Mouse (Mus musculus) T-helper 17 cell (primary cell): ENCODE results near the gene Slc8b1.

Experiments
- in situ Hi-C, 2 experiments: fragments of 300-600 bp; cut with MboI, MseI; formaldehyde crosslinking; loops; 1 replicate in 1 of 2; 2 replicates in 1 of 2; pipeline ENCODE4 v1.15.1; 2025; ENCODE audit warnings: high pct_unique_total_duplicates in 2 of 2

Slc8b1 gene

DNA sequence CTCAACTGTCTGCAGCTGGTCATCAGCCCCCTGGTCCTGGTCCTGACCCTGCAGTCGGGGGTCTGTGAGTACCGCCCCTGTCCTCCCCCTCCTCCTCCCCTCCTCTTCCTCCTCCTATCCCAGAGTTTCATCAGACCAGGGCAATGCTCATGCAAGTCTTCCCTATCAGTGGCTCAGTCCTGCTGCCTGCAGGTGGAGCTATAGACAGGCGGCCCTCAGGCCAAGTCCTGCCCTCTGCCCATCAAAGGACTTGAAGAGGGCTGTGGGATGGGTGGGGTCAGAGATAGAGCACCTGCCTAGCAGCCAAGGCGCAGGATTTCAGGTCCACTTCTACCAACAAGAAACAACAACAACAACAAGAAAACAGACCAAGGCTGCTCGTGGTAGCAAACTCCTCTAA lies 14.8 kb downstream of the Slc8b1 start:
- in situ Hi-C loops = no loop called here

GRCm38 (mm10) chr5:120526311-120526710 lies 15.3 kb downstream of the Slc8b1 start:
- in situ Hi-C loops = no loop called here

- in situ Hi-C loops = no loop called here
These were observed 16.5 kb downstream of the Slc8b1 start for GRCm38 (mm10) chr5:120527296-120527964.

DNA sequence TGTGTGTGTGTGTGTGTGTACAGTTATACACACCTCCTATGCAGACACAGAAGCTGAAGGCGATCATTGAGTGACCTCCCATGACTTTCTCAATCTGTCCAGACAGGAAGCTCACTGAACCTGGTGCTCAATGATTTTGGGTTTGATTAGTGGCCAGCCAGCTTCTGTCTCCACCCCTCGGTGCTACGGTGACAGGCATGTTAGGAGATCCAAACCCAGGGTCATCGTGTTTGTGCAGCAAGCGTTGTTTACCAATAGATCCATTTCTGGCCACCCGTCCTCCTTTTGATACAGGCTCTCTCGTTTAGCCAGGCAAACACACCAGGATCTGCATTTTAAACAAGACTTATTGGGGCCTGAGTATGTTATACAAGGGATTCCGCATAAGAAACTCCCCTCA lies 20.7 kb downstream of the Slc8b1 start:
- in situ Hi-C loops = no loop called here

GRCm38 (mm10) chr5:120534071-120534685 lies 23.2 kb downstream of the Slc8b1 start:
- in situ Hi-C loops = no loop called here

GRCm38 (mm10) chr5:120534686-120535075 lies 23.7 kb downstream of the Slc8b1 start:
- in situ Hi-C loops = no loop called here

GRCm38 (mm10) chr5:120536046-120536445 lies 25.1 kb downstream of the Slc8b1 start:
- in situ Hi-C loops = no loop called here

GRCm38 (mm10) chr5:120536632-120537031 lies 25.7 kb downstream of the Slc8b1 start:
- in situ Hi-C loops = no loop called here

- in situ Hi-C loops = no loop called here
These were observed 37.4 kb downstream of the Slc8b1 start for GRCm38 (mm10) chr5:120548236-120548850.

DNA sequence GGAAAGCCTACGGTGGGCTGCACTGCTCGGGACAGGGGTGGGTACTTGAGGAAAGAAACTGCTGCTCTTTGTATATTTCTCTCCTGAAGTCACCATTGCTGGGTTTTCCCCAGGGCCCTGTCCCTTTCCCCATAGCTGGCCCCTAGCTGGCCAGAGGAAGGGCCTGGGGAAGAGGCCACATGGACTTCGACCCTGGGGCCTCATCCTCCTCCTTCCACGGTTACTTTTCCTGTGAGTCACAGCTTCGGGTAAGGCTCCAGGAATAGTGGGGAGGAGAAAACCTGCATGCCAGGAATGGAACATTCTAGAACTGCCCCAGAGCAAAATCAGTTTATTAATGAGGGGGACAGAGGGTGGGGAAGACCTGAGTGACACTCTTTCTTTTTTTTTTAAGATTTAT lies 39.2 kb downstream of the Slc8b1 start:
- in situ Hi-C loops = no loop called here

DNA sequence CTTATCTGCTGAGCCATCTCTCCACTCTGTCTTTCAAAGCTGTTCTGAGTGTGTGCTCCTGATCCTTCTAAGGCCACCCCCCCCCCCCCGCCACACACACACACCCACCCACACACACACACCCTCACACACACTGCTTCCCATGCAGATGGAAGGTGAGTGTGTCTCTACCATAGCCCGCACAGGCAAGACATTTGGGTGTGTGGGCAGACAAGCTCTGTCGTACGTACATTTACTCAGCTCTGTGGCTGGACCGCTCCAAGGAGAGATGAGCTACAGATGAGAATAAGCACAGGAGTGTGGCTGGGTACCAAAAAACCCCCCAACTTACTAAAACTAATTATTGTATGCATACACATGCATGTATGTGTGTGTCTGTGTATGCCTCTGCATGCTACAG lies 39.7 kb downstream of the Slc8b1 start:
- in situ Hi-C loops = no loop called here

GRCm38 (mm10) chr5:120555871-120556270 lies 44.9 kb downstream of the Slc8b1 start:
- in situ Hi-C loops = no loop called here

DNA sequence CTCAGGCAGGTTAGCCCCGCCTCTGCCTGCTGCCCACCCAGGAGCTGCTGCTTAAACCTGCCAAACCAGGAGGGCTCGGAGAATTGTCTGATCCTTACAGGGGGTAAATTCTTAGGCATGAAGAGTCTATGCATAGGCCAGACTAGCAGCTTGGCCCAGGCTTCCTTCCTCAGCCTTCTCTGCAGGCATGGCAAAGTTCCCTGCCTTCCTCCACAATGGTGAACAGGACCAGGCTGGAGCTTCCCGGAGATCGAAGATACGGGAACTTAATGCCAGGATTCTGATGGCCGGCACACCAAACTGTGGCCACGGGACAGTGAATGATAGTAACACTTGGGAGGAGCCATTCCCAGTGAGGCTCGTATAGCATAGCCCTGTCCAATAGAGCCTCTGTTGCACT lies 47.1 kb downstream of the Slc8b1 start:
- in situ Hi-C loops = no loop called here

GRCm38 (mm10) chr5:120558762-120559161 lies 47.8 kb downstream of the Slc8b1 start:
- in situ Hi-C loops = no loop called here

DNA sequence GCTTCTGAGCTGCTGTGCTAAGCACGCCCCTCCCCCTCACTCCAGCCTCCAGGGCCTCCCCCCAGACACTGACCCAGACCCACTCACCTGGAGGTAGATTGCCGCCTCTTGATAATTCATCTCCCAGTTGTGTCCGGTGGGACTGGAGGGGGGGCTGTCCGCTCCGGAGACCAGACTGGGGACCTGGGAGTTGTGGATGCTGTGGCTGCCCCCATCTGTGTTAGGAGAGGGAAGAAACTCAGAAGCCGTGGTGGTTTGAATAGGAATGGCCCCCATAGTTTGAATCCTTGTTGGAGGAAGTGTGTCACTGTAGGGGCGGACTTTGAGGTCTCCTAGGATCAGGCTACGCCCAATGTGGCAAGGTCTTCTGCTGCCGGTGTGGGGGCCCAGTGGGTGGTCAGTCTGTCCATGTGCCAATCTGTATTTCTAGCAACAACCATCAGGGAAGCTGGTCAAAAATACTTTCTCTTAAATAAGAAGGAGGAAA lies 49.2 kb downstream of the Slc8b1 start:
- in situ Hi-C loops = no loop called here

GRCm38 (mm10) chr5:120560616-120561311 lies 49.8 kb downstream of the Slc8b1 start:
- in situ Hi-C loops = no loop called here

- in situ Hi-C loops = no loop called here
These were observed 52.3 kb downstream of the Slc8b1 start for GRCm38 (mm10) chr5:120562956-120563913.

DNA sequence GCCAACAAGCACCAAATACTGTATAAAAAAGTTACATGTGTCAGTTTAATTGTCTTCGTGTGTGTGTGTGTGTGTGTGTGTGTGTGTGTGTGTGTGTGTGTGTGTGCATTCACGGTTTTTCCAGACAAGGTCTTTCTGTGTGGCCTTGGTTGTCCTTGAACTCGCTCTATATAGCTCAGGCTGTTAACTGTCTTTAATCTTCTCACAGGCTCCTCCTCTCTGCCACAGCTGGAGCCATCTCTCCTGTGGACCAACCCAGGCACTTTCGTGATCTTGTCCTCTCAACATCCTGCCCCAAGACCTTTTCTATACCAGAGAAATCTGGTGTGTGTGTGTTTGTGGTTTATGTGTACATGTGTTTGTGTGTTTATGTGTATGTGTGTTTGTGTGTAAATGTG lies 52.9 kb downstream of the Slc8b1 start:
- in situ Hi-C loops = no loop called here

DNA sequence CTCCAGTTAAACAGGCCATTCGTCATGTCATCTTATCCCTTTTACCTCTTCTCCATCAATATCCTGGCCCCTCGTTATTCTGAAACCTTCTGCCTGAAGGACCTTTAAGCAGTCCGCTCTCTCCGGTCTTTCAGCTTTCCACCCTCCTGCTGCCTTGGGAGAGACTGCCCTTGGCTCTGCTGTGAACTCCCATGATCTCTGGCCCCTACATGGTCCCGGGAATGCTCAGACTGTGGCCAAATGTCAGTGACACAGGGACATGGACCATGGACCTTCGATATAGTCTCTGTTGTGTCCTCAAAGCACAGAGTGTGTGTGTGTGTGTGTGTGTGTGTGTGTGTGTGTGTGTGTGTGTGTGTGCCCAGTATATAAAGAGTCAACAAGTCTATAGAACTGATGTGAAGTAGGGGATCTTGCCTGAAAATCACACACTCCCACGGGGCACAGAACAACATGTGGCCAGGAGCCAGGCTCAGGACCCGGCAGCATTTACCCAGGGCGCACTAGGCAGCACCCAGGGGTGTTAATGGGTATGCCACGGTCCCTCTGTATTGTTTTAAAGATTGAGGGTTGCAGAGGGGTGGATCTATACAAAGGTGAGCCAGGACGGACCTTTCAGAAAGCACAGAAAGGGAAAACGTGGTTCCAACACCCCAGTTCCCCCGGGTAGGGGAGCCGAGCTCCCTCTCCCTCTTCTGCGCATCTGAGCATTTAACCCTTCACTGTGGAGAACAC lies 54.4 kb downstream of the Slc8b1 start:
- in situ Hi-C loops = no loop called here

- in situ Hi-C loops = no loop called here
These were observed 55.1 kb downstream of the Slc8b1 start for GRCm38 (mm10) chr5:120566101-120566500.
